Mouse (Mus musculus): ENCODE data around the gene Psme1.

The Psme1 gene

GRCm38 (mm10) chr14:55598521-55599390 is 20.8 kb downstream of the Psme1 start:
- DNase-seq (ENCODE audit: low read depth, low spot score): no peak

DNA sequence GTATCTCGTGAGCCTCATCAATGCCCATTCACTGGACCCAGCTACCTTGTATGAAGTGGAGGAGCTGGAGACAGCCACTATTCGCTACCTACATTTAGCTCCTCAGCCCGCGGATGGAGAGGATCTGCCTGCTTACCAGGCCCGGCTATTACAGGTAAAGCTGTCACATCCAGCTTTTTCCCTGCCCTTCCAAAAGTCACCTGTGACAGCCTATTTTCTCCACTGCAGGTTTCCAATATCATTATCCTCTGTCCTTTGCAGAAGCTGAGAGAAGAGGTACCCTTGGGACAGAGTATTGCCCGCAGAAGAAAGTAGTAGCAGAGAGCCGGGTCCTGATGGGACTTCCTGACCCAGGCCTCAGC is 25.3 kb downstream of the Psme1 start, which contains the start of gene Irf9:
Irf9 (plus strand) TSS at position 301 of the 362 bp plus-strand sequence.
- no peak for DNase-seq (ENCODE audit: low read depth, low spot score)

DNA sequence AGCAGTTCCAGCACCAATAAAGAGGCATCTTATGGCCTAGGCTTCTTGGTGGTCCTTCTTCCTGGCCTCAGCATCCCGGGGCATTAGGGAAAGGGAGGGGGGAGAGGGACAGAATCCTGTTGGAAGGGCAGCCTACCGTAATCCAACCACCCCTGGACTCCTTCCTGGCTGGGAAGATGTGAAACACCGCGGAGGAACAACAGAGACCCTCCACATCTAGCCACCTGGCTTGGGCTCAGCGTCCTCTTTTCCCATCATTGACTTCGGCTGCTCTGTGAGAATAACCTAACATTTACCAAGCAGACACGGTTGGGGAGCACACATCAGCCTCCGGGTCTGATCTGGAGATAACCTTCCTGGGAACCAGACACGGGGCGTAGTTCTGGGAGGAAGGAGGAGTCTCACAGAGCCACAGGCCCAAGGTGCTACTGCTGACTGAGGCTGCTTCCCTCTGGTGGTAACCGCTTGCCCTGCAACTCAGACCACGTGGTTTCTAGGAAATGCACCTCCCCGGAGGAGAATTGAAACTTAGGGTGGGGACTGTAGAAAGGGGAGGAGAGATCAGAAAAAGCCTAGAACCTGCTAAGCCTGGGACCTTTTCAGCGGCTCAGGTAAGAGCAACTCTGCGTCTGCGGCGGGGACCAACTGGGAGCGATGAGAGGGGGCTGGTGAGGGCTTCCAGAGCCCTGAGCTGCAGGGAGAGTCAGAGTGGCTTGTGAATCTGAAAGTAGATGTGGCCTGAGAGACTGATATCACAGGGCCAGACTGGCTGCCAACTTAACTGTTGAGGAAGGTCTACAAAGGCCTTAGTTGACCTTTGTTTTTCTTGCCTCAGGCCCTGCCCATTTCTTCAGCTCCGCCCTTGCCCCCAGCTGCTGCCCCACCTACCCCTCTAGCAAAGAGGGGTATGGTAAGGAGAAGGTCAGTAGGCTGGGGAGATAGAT is 26.0 kb downstream of the Psme1 start:
- DNase-seq (ENCODE audit: low read depth, low spot score): peak; percentile 94

DNA sequence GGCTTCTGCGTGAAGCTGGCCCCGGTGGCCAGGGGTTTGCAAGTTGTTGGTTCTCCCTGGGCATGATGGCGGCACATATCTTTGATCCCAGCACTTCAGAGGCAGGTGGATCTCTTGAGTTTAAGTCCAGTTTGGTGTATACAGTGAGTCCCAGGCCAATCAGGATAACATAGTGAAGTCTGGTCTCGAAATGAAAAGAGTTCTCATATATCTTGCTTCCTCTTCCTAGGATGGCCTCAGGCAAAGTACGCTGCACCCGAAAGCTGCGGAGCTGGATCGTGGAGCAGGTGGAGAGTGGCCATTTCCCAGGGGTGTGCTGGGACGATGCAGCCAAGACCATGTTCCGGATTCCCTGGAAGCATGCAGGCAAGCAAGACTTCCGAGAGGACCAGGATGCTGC is 26.9 kb downstream of the Psme1 start:
- no peak for DNase-seq (ENCODE audit: low read depth, low spot score)

- DNase-seq (ENCODE audit: low read depth, low spot score): no peak
Measured at GRCm38 (mm10) chr14:55605743-55606459, 28.0 kb downstream of the Psme1 start.

DNA sequence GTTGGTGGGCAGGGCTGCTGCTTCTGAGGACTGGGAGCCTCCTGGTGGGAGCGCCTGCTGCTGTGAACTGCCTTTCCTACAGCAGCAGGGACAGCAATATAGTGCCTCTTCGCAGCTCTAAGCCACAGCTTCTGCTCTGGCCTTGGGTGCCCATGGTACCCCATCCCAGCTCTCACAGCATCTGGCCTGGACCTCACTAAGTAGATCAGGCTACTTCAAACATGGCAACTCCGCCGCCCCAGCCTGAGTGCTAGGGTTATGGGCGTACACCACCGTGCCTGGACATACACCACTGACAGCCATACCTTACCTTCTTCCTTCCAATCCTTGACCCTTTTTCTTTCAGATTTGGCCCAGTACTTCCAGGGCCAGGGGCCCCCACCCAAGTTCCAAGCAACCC is 30.4 kb downstream of the Psme1 start:
- DNase-seq (ENCODE audit: low read depth, low spot score): no peak

- DNase-seq (ENCODE audit: low read depth, low spot score): no peak
Measured at GRCm38 (mm10) chr14:55613346-55613745, 35.4 kb downstream of the Psme1 start.

DNA sequence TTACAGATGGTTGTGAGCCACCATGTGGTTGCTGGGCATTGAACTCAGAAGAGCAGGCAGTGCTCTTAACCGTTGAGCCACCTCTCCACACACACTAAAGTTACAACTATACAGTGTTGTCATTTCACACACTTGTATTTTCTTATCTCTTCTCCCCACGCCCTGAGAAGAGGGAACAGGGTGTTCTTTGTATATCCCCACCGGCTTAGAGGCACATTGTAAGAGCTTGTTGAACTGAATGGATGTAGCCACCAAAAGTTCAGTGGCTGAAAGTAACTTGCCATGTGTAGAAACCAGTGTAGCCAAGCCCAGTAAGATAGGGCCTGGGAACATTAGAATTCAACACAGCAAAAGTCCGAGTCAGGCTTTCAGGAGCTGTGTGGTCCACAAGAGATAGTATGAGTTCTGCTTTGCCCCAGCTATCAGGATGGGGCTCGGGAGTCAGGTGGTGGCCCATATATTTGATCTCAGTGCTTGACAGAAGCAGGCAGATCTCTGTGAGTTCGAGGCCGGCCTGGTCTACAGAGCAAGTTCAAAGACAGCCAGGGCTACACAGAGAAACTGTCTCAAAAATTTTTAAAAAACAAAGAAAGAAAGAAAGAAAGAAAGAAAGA is 36.7 kb downstream of the Psme1 start:
- DNase-seq (ENCODE audit: low read depth, low spot score): peak; percentile 44

- no peak for DNase-seq (ENCODE audit: low read depth, low spot score)
Measured at GRCm38 (mm10) chr14:55615876-55616275, 38.0 kb downstream of the Psme1 start.

- no peak for DNase-seq (ENCODE audit: low read depth, low spot score)
Measured at GRCm38 (mm10) chr14:55616844-55617243, 38.9 kb downstream of the Psme1 start.

DNA sequence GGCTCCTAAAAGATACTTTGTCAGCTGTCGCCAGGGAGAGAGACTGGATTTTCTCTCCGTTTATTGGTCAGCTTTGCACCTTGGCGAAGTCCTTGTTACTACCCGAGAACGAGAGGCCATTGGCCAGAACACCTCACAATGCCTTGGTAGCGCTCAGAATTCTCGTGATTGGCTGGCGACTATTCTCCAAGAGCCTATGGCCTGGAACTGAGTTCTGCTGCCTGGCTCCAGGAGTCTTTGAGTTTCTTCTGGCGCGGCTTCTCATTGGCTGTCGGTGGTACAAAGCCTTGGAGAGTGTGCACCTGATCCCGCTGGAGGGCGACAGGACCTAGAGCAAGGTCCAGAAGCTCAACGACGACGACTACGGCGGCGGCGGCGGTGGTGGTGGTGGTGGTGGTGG is 39.9 kb downstream of the Psme1 start, which contains the start of gene Rec8:
Rec8 (plus strand) TSS at position 216 of the 400 bp plus-strand sequence.
- DNase-seq (ENCODE audit: low read depth, low spot score): no peak

GRCm38 (mm10) chr14:55618486-55619195 is 40.7 kb downstream of the Psme1 start:
- DNase-seq (ENCODE audit: low read depth, low spot score): no peak

DNA sequence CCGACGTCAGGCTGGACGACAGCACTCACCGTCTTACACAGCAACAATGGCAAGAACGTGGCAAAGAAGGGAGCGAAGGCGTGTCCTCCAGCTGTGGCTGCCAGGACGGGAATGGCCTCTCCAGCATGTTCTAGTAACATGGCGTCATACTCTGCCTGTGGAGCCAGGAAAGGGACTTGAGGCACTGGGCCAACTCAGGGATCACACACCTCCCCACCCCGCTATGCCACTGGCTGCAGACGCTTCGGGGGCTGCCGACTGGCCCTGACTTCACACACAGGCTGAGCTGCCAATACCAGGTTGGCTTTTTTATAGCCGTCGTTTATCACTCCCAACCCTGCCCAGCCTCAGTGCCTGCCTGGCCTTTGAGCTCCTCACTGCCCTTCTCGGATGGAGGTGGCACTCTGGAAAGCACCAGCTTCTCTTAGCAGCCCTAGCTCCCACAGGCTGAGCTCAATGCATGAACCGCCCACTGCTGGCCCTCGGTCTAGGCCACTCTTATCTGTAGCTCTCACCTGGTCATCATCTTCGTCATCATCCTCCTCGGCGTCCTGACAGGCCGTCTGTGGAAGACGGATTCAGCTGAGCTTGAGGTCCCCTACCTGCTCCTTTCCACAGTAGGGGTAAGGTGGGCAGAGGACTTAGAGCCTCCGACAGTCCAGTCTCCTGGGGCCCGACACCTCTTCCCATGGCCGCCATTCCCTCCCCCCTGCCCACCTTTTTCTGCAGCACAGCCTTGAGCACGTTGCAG is 50.3 kb downstream of the Psme1 start:
- no peak for DNase-seq (ENCODE audit: low read depth, low spot score)

DNA sequence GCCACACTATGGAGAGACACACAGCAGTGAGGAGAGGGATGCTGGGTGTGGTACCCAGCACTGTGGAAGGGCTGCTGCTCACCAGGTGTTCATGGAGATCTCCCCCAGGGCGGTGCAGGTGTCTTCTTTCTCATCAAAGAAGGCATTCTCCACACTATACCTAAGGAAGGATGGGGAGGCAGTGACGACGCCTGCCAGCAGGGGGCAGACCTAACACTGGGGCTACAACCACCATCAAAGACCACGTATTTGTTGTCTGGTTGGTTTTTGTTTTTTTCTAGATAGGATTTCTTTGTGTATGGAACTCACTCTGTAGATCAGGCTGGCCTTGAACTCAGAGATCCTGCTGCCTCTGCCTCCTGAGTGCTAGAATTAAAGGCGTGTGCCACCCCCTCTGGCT is 51.4 kb downstream of the Psme1 start:
- no peak for DNase-seq (ENCODE audit: low read depth, low spot score)
